Mouse (Mus musculus) midbrain, embryonic 13.5 days (tissue): ENCODE data around the gene Xab2. TPM values are rescaled to one million over a fixed set of nuclear protein-coding genes. Genes with fewer than 3 reads are reported as not detected.
A peak's percentile ranks its signal among the peaks of the same experiment; 100 is the strongest.
"Not testable (repeated sequence)": the region's sequence is repeated elsewhere in the genome, so short reads cannot be mapped to it uniquely, and the experiment has no call there.

ENCODE experiments used
- ATAC-seq: fragments of 200-750 bp; cut with Nextera tagmentation; 2 replicates; pipeline ENCODE4 v1.8.0; 2017; ENCODE audit warnings: mild to moderate bottlenecking, moderate TSS enrichment, moderate library complexity
- H3K27ac ChIP-seq: fragments of 300-500 bp; sonication (generic); 2 replicates; pipeline ENCODE4 v1.5.1; 2015; ENCODE audit warnings: inconsistent platforms, mild to moderate bottlenecking, moderate library complexity
- H3K27me3 ChIP-seq: fragments of 300-500 bp; sonication (generic); 2 replicates; pipeline ENCODE4 v1.6.1; 2015; ENCODE audit warnings: mild to moderate bottlenecking, inconsistent platforms
- H3K36me3 ChIP-seq: fragments of 300-500 bp; sonication (generic); 2 replicates; pipeline ENCODE4 v1.6.1; 2015; ENCODE audit warnings: mild to moderate bottlenecking, inconsistent platforms
- H3K4me1 ChIP-seq: fragments of 300-500 bp; sonication (generic); replicated peaks from 2 replicates; pipeline ENCODE4 v1.6.1; 2015; ENCODE audit warnings: inconsistent platforms
- H3K4me2 ChIP-seq: fragments of 300-500 bp; sonication (generic); replicated peaks from 2 replicates; pipeline ENCODE4 v1.6.1; 2015; ENCODE audit warnings: moderate library complexity, mild to moderate bottlenecking, inconsistent platforms
- H3K4me3 ChIP-seq: fragments of 300-500 bp; sonication (generic); replicated peaks from 2 replicates; pipeline ENCODE4 v1.5.1; 2015; ENCODE audit warnings: mild to moderate bottlenecking, inconsistent platforms
- H3K9ac ChIP-seq: fragments of 300-500 bp; sonication (generic); replicated peaks from 2 replicates; pipeline ENCODE4 v1.6.1; 2015; ENCODE audit warnings: mild to moderate bottlenecking, inconsistent platforms
- H3K9me3 ChIP-seq: fragments of 300-500 bp; sonication (generic); 2 replicates; pipeline ENCODE4 v1.6.1; 2016; ENCODE audit warnings: mild to moderate bottlenecking, inconsistent platforms
- WGBS: fragments of 180-500 bp; shearing (Covaris S2); methylation state at CpG from one replicate; pipeline ENCODE4 v1.1.7; 2015; 5-methylcytosine and 5-hydroxymethylcytosine counted together
- polyA plus RNA-seq: library from polyadenylated mRNA; unstranded; fragments of >200 nt; fragmentation: Nextera tagmentation; extraction: Ambion mirVana; gene quantifications from 2 replicates; pipeline ENCODE4 v1.2.1, GENCODE M21; 2015

The Xab2 gene
- polyA plus RNA-seq, 1 experiment from 2014 or later = 58.6 TPM

DNA sequence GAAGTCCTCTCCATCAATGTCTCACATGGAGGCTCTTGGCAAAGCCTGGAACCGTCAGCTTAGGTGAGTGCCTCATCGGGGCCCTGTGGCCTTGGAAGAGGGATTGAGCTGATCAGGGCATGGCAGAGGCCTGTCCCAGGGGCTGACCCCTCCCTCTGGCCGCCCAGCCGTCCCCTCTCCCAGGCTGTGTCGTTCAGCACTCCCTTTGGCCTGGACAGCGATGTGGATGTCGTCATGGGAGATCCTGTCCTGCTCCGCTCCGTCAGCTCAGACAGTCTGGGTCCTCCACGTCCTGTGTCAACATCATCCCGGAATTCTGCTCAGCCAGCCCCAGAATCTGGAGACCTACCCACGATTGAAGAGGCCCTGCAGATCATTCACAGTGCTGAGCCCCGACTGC, 17.7 kb downstream of the Xab2 start:
- no peak for ATAC-seq
- no peak overlapping the region for H3K9ac ChIP-seq
- no peak overlapping the region for H3K27ac ChIP-seq
- H3K27me3 ChIP-seq = no peaks in the 10 kb centered on the region
- peaks cover 98% of the 10 kb centered on the region for H3K36me3 ChIP-seq
- H3K4me1 ChIP-seq = no peaks in the 10 kb centered on the region
- no peaks in the 10 kb centered on the region for H3K9me3 ChIP-seq
- no peak overlapping the region for H3K4me3 ChIP-seq
- 85% methylated on average over 13 of the region's 13 CpGs for WGBS
- no peak overlapping the region for H3K4me2 ChIP-seq

DNA sequence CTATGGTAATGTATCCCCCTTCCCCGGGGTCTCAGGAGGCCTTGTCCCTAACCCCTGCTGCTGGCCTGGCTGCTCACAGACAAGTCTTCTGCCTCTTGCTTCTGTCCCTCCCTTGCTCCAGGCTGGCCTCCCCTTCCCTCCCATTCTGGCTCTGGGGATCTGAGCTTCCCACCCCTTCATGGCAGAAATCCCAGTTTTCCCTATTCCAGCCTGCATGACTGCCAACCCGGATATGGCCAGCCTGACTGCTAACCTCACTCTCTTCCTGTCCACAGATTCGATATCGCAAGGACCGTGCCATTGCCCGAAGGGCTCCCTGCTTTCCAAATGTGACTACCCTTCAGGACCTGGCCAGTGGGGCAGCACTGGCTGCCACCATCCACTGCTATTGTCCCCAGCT, 20.7 kb downstream of the Xab2 start:
- H3K36me3 ChIP-seq = peaks cover 75% of the 10 kb centered on the region
- no peak overlapping the region for H3K4me3 ChIP-seq
- WGBS = 96% methylated on average over 6 of the region's 6 CpGs
- no peaks in the 10 kb centered on the region for H3K4me1 ChIP-seq
- no peak overlapping the region for H3K4me2 ChIP-seq
- no peaks in the 10 kb centered on the region for H3K9me3 ChIP-seq
- no peaks in the 10 kb centered on the region for H3K27me3 ChIP-seq
- no peak overlapping the region for H3K27ac ChIP-seq
- no peak overlapping the region for H3K9ac ChIP-seq
- no peak for ATAC-seq

DNA sequence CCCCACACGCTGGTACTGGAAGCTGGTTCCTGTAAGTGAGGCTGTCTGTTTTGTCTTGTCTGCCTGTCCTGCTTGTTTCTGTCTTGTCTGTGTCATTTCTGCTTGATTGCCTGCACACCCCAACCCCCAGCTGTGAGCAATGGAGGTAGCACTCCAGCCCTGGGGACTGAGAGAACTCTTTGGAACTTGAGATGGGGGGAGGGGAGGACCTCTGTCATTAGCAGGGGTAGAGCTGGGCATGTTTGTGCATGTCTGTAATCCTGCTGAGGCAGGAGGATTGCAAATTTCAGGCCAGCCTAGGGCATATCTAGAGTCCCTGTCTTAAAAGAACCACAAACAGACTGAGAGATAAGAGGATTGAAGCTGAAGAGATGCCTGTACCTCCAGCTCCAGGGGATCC, 21.9 kb downstream of the Xab2 start:
- ATAC-seq = no peak
- Histone ChIP-seq H3K4me2 (no peak overlapping the region), H3K4me3 (no peak overlapping the region), H3K36me3 (peaks cover 64% of the 10 kb centered on the region), H3K27ac (no peak overlapping the region), H3K9ac (no peak overlapping the region), H3K9me3 (no peaks in the 10 kb centered on the region), H3K27me3 (no peaks in the 10 kb centered on the region), H3K4me1 (no peaks in the 10 kb centered on the region)
- 92% methylated on average over 1 of the region's 1 CpGs for WGBS

DNA sequence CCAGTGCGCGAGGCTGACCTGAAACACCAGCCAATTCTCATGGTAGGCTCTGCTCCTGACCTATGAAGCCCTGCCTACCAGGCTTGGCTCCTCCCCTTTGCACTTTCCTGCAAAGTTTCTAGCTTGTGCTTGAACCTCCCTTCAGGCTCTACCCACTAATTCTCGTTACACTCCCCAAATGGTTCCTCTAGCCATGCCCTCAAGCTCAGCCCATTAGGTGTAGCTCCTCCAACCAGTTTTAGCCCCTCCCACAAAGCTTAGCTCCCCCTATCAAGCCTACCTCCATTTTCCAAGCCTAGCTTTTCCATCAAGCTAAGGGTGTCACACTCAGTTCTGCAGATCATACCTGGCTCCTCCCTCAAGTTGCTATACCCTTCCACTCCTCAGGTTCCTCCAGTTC, 23.1 kb downstream of the Xab2 start:
- Histone ChIP-seq H3K9me3 (no peaks in the 10 kb centered on the region), H3K36me3 (peaks cover 53% of the 10 kb centered on the region), H3K4me3 (no peak overlapping the region), H3K27ac (no peak overlapping the region), H3K27me3 (no peaks in the 10 kb centered on the region), H3K4me2 (no peak overlapping the region), H3K4me1 (0 out of 2 replicates have a peak, but pooled peaks cover 6% of the 10 kb centered on the region), H3K9ac (no peak overlapping the region)
- 85% methylated on average over 3 of the region's 3 CpGs for whole genome bisulfite sequencing
- no peak; the same call in 1 of the 2 replicates for ATAC-seq

DNA sequence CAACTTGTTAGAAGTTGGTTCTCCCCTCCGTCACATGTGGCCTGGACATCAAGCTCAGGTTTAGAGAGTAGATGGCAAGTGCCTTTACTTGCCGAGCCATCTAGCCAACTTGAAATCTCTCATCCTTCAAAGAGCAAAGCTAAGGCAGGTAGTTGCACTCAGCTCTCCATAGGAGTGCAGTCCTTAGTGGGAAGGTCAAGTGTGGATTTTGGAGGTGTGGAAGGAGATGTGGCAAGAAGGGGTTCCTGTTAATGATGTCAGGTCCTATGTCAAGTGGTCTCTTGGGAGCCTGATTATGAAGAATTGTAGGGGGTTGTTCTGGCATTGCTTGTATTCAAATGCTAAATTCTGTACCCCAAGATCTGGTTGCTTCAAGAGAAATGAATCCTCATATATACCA, 26.6 kb downstream of the Xab2 start:
- H3K27ac ChIP-seq = no peak overlapping the region
- H3K36me3 ChIP-seq = peaks cover 18% of the 10 kb centered on the region
- H3K4me3 ChIP-seq = no peak overlapping the region
- no peaks in the 10 kb centered on the region for H3K27me3 ChIP-seq
- H3K4me2 ChIP-seq = no peak overlapping the region
- H3K4me1 ChIP-seq = 0 out of 2 replicates have a peak, but pooled peaks cover 6% of the 10 kb centered on the region
- no peak overlapping the region for H3K9ac ChIP-seq
- no peak for ATAC-seq
- 89% methylated on average over 2 of the region's 2 CpGs for WGBS
- H3K9me3 ChIP-seq = no peaks in the 10 kb centered on the region

DNA sequence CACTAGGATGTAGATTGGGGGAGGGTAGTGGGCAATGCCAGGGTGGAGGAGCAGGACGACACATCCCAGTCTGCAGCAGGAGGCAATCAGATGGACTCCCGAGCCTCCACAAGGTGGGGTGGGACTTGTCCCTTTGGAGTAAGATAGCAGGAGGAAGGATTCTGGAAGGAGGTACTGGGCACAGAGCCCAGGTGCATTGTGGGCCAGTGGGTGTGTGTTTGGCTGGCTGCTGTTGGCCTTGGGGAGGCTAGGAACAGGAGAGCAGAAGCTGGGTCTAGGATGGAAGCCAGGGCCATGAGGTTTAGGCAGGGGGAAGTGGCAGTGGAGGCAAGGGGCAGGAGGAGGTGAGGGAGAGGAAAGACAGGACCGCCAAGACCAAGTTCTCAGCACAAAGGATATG, 27.6 kb downstream of the Xab2 start:
- Histone ChIP-seq H3K27me3 (no peaks in the 10 kb centered on the region), H3K36me3 (peaks cover 8% of the 10 kb centered on the region), H3K4me2 (no peak overlapping the region), H3K4me3 (no peak overlapping the region), H3K9me3 (no peaks in the 10 kb centered on the region), H3K4me1 (peaks cover 13% of the 10 kb centered on the region), H3K27ac (no peak overlapping the region), H3K9ac (0 out of 2 replicates have a peak overlapping the region, but pooled peaks have one; percentile 11)
- no peak for ATAC-seq
- WGBS = 76% methylated on average over 3 of the region's 3 CpGs

DNA sequence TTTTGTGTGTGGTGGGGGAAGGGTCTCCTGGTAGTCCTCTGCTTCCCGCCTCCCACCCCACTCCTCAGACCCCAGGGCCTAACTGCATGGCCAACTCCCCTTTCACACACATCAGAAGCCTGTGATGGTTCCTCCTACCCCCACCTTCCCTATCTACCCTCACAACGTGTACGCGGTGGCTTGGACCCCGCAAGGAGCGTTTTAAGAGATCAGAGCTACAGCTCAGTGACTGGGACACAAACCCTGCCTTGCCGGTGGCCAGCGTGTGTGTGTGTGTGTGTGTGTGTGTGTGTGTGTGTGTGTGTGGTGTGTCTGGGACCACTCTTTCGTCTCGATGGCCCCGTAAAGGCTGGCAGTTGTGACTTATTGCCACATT, 32.9 kb downstream of the Xab2 start:
- Histone ChIP-seq H3K4me3 (peak overlapping the region; percentile 86), H3K27ac (peak overlapping the region; percentile 86), H3K4me2 (peak overlapping the region; percentile 79), H3K36me3 (no peaks in the 10 kb centered on the region), H3K9ac (peak overlapping the region; percentile 90), H3K4me1 (peaks cover 10% of the 10 kb centered on the region), H3K9me3 (no peaks in the 10 kb centered on the region), H3K27me3 (no peaks in the 10 kb centered on the region)
- peak; percentile 73 for ATAC-seq
- 2% methylated on average over 11 of the region's 11 CpGs for WGBS

DNA sequence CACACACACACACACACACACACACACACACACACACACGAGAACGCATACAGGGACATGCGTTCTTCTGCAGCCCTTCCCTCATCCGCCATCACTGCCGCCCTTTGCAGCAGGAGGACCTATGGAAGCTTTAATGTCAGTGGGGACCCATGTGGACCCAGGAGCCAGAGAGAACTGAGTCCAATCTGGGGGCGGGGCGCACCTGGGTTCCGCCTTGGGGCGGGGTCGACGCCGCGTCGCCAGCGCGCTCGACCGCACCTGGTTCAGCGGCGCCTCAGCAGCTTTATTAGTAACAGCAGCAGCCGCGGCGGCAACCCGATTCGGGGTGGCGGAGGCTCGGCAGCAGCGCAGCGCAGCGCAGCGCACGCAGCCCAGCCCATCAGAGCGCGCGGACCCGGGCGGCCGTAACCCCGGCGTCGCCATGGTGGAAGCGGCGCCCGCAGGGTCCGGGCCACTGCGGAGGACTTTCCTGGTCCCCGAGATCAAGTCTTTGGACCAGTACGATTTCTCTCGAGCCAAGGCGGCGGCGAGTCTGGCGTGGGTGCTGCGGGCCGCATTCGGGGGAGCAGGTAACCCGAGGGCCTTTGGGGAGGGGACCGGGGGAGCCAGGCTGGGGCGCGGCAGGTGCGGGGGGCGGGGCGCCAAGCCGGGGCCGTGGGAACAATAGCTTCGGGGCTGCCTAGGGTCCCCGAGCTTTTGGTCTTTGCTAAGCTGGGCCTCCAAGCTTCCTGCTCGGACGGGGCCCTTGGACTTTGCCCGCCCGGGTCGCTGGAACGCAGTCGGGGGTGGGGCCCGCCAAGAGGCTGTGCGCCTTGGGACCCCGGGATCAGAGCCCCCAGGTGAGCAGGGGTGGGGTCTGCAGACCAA, 33.5 kb downstream of the Xab2 start:
- H3K4me2 ChIP-seq = peak overlapping the region; percentile 79
- no peaks in the 10 kb centered on the region for H3K9me3 ChIP-seq
- ATAC-seq = peak; percentile 79
- peak overlapping the region; percentile 86 for H3K4me3 ChIP-seq
- WGBS = under 1% methylated on average over 76 of the region's 77 CpGs
- peaks cover 10% of the 10 kb centered on the region for H3K4me1 ChIP-seq
- no peaks in the 10 kb centered on the region for H3K27me3 ChIP-seq
- H3K9ac ChIP-seq = peak overlapping the region; percentile 90
- H3K36me3 ChIP-seq = no peaks in the 10 kb centered on the region
- peak overlapping the region; percentile 86 for H3K27ac ChIP-seq

DNA sequence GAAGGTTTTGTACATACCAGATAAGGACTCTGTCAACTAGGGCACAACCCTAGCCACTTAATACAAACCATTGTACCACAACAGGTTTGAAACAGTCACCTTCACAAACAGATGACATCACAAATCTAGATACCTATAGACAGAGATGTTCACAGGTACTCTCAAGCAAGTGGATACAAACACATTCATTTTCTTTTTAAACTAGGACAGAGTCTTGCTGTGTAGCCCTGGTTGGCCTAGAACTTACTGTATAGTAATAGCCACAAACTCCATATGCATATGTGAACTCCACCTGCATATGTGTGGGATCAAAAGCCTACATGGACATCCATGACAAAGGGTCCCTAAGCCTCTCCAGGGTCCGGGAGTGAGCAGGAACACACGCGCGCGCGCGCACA, 34.1 kb downstream of the Xab2 start, which contains the start of gene Camsap3:
Camsap3 (plus strand) TSS at position 301 of the 398 bp plus-strand sequence.
- no peaks in the 10 kb centered on the region for H3K9me3 ChIP-seq
- peaks cover 10% of the 10 kb centered on the region for H3K4me1 ChIP-seq
- H3K27me3 ChIP-seq = no peaks in the 10 kb centered on the region
- no peak for ATAC-seq
- H3K4me3 ChIP-seq = peak within 1 kb of the TSS; percentile 86
- peak within 1 kb of the TSS; percentile 79 for H3K4me2 ChIP-seq
- H3K9ac ChIP-seq = peak within 1 kb of the TSS; percentile 90
- 4% methylated on average over 7 of the region's 7 CpGs for WGBS
- peak within 1 kb of the TSS; percentile 86 for H3K27ac ChIP-seq
- no peaks in the 10 kb centered on the region for H3K36me3 ChIP-seq

DNA sequence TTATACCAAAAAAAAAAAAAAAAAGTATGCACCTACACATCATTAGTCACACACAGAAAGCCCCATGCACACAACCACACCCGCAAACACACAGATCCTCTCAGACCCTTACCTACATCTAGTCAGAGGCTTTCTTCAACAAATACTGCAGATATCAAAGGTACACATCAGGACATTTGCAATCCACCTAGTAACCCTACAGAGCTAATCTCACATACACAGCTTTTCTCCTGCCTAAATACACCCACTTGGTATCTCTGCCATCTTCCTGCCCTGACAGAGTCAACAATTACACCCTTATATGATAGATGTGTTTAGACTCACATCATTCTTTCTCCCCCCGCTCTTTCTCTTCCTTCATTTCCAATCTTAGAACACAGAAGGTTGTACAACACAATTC, 34.7 kb downstream of the Xab2 start:
- WGBS = 89% methylated on average over 2 of the region's 2 CpGs
- no peak for ATAC-seq

DNA sequence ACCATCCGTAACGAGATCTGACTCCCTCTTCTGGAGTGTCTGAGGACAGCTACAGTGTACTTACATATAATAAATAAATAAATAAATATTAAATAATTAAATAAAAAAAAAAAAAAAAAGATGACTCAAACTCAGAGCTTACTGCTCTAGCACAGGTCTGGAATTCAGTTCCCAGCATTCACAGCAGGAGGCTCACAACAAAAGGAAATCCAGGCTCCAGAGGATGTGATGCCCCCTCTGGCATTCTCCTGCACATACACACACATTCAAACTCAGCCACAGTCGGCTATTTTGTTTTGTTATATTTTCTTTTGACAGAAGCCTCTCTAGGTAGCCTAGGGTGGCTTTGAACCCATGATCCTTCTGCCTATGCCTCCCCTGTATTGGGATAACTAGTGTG, 39.2 kb downstream of the Xab2 start:
- H3K4me2 ChIP-seq, H3K9me3 ChIP-seq, ATAC-seq, H3K4me3 ChIP-seq, H3K36me3 ChIP-seq, H3K9ac ChIP-seq, H3K4me1 ChIP-seq, H3K27me3 ChIP-seq, H3K27ac ChIP-seq: not testable (repeated sequence)
- WGBS = 81% methylated on average over 1 of the region's 3 CpGs

More for the DNA sequence above, 34.7 kb downstream of the Xab2 start:
- Histone ChIP-seq H3K27ac (no peak overlapping the region), H3K27me3 (no peaks in the 10 kb centered on the region), H3K4me1 (peaks cover 10% of the 10 kb centered on the region), H3K9ac (no peak overlapping the region), H3K4me3 (no peak overlapping the region), H3K9me3 (no peaks in the 10 kb centered on the region), H3K4me2 (no peak overlapping the region), H3K36me3 (no peaks in the 10 kb centered on the region)

DNA sequence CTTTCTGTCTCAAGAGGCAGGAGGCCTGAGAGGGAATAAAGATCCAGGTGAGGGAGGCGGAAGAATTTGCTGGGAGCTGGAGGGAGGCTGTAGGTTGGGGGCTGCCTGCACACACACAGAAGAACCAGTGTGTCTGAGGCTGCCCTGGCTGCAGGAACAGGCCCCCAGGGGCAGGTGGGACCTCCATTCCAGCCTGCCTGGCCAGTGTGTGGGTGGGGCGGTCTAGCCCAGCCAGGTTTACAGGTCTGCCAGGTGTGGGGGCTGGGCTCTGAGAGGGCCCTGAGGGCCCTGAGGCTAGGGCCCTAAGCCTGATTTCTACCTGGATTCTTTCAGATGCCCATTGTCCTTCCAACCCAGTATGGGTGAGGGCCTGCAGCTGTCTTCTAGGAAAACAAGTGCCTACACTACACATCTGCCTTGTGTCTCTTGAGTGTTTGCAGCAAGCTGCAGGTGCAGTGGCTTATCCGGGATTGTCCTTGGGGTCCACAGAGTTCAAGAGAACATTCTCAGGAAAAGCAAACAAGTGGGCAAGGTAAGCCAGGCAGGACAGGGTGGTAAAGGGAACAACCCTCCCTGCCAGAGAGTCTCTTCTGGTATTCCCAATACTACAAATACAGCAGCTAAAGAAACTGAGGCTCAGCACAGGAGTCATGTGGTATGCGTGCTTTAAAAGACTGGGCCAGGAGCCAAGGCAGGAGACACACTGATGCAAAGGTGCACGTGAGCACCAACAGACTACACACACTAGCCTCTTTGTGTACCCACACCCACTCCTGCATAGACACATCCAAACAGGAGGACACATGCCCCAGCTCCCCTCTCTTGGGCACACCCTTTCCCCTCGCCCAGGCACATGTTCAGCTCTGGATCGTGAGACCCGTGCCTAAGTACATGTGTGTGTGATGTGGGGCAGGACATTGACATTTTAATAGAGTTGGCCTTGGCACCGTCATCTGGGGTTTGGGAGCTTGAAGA, 41.4 kb downstream of the Xab2 start:
- H3K4me2 ChIP-seq = no peak overlapping the region
- no peak overlapping the region for H3K4me3 ChIP-seq
- 83% methylated on average over 9 of the region's 9 CpGs for WGBS
- no peaks in the 10 kb centered on the region for H3K27me3 ChIP-seq
- ATAC-seq = no peak
- H3K4me1 ChIP-seq = no peaks in the 10 kb centered on the region
- no peaks in the 10 kb centered on the region for H3K9me3 ChIP-seq
- H3K27ac ChIP-seq = no peak overlapping the region
- H3K36me3 ChIP-seq = no peaks in the 10 kb centered on the region
- H3K9ac ChIP-seq = no peak overlapping the region
